Mouse (Mus musculus) kidney, postnatal 14 days (tissue): ENCODE measurements around the gene Olfr1359.
"Not testable (repeated sequence)": the region's sequence is repeated elsewhere in the genome, so short reads cannot be mapped to it uniquely, and the experiment has no call there.

Experiments
- DNase-seq: peaks from one replicate; pipeline ENCODE4 v3.0.0; 2022; ENCODE audit warnings: mixed read lengths

The Olfr1359 gene

GRCm38 (mm10) chr13:21697811-21698210, at the start of gene Olfr1359:
Gene Olfr1359, plus strand, starts transcription at chr13:21698111.
- DNase-seq, result no peak

- no peak for DNase-seq
Measured at GRCm38 (mm10) chr13:21663286-21663685, 34.6 kb upstream of the Olfr1359 start, which contains the start of gene Olfr1361. Gene Olfr1361, minus strand, starts transcription at chr13:21663386.

DNA sequence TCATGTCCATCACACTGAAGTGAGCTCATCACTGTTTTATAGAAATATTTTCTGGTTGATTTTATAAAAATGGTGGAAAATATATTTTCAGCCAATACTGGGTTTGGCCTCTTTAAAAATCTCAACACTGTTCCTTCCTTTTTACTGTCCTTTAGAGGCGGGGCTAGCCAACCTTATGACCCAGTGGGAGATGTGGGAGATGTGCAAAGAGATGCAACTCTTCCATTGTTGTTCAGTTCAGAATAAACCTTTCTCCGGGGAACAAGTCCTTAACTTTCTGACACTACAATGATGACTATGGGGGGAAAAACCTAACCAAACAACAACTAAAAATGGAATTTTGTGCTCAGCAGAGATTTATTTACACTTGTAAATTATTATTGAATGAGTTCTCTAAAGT, 20.6 kb upstream of the Olfr1359 start, which contains the start of gene Olfr1360:
Gene Olfr1360, minus strand, starts transcription at position 101 of the 400 bp plus-strand sequence.
- DNase-seq, result no peak

GRCm38 (mm10) chr13:21706669-21707068, 8.8 kb downstream of the Olfr1359 start:
- DNase-seq, result no peak

DNA sequence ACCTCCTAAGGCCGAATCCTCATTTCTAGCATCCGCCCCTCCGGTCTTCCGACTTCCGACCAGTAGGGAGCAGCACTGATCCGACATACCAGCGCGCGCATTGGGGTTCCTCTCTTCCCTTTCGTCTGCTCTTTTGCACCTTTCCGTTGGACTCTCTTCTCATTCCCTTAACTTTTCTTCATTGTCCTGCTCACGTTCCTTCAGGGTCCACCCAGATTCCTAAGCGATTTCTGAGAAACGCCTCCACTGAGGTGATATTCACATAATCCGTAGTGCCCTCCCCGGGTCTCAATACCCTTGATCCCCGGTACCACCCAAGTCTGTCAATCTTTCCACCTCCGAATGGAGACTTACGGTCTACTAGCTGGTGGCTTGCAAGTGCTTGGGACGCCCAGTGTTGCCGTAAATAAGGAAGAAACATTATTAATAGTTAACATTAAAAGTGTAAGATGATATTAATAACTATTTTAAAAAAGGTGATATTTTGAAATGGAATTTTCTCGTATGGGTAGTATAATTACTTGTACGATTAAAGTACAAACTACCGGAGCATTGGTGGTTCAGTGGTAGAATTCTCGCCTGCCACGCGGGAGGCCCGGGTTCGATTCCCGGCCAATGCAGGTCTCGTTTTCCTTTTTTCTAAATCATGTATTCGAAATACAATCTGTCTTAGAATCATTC, 12.3 kb downstream of the Olfr1359 start:
- peak; percentile 89 for DNase-seq

- peak; percentile 79 for DNase-seq
Measured at GRCm38 (mm10) chr13:21710821-21711525, 13.1 kb downstream of the Olfr1359 start.

DNA sequence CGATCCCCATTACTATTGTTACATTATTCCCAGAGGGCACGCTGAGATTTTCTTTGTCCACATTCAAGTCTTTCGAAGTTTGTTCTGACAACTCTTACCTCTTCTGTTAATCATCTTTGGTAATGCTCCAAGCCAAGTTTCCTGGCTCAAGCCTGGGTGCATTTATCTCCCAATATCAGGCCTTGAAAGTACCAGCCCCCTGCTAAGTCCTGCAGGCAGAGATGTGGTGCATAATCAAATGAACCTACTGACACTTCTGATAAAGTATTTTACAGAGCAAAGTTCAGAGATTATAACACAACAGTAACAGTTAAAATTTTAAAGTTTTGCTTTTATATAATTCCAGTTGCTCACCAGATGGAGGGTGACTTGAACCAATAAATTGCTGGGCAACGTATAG, 13.8 kb downstream of the Olfr1359 start:
- no peak for DNase-seq

DNA sequence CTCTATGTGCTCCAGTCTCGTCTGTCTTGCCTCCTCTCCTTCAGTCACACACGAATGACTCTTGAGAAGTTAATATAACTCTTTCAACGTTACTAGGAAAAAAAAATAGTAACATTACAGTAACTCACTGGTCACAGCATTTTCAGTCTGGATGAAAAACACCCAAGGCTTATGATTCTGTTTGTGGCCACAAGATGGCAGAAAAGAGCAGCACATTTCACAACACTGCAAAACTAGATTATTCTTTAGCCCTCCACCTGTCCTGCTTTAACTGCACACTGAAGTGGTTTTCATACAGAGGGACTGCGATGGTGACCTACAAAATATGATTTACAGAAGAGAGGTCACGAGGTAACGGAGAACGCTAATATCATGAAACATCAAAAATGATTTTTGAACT, 16.8 kb downstream of the Olfr1359 start:
- peak; percentile 74 for DNase-seq

- no peak for DNase-seq
Measured at GRCm38 (mm10) chr13:21715131-21715863, 17.4 kb downstream of the Olfr1359 start.

- DNase-seq, result peak; percentile 90
Measured at GRCm38 (mm10) chr13:21715864-21716539, 18.1 kb downstream of the Olfr1359 start, which contains the start of the genes Hist1h2bl and Hist1h2ai. Gene Hist1h2bl, minus strand, starts transcription at chr13:21716143. Gene Hist1h2ai, plus strand, starts transcription at chr13:21716422.

GRCm38 (mm10) chr13:21716540-21717391, 18.9 kb downstream of the Olfr1359 start:
- DNase-seq, result not testable (repeated sequence)

GRCm38 (mm10) chr13:21717397-21718357, 19.8 kb downstream of the Olfr1359 start, which contains the start of gene Hist1h3h:
Gene Hist1h3h, plus strand, starts transcription at chr13:21717659.
- DNase-seq, result peak; percentile 88

DNA sequence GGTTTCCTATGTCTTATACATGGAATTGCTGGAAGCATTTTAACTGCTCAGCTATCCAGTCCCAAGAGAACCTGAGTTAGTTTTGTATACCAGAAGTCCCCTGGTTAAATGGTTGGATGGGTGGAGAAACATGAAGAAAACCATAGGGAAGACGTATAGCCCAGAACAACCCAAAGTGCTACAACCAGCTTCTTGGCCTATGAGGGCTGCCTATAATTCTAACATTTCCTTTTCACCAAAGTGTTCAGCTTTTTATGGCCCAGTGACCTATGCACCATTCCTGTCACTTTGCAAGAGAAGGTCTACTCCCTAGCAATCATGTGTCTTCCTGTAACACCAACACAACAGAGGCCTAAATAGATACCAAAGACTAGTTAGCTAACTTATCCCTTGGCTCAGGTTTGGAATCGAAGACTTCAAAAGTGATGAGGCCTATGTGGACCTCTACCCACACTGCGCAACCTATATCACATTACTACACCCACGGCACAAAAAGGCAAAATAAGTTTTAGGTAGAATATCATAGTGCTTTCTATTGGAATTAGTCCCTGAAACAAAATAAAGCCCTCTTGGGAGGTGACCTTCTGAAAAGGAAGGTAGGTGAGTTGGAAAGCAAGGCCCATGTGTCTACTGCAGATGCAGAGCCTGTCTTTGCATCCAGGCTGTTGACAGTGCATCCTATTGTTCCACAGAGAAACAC, 20.6 kb downstream of the Olfr1359 start:
- no peak for DNase-seq

DNA sequence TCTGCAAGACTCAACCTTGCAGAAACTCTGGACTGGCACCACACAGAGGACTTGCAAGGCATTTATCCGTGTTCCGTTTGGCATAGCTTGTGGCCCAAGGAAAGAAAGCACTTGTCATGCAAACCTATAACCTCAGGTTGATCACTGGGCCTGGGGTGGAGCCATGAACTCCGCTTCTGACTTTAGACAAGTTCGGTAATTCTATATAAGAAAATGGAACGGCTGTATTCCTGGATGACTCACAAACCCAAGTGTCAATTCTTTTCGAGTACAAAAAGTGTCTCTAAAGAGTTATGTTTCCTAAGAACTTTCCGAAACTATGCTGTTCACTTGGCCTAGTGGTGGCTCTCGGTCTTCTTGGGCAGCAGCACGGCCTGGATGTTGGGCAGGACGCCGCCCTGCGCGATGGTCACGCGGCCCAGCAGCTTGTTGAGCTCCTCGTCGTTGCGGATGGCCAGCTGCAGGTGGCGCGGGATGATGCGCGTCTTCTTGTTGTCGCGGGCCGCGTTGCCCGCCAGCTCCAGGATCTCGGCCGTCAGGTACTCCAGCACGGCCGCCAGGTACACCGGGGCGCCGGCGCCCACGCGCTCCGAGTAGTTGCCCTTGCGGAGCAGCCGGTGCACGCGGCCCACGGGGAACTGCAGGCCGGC, 23.3 kb downstream of the Olfr1359 start:
- DNase-seq, result not testable (repeated sequence)

GRCm38 (mm10) chr13:21721757-21722372, 24.0 kb downstream of the Olfr1359 start, which contains the start of gene Hist1h2bm:
Gene Hist1h2bm, plus strand, starts transcription at chr13:21722044.
- DNase-seq, result peak; percentile 75

GRCm38 (mm10) chr13:21722373-21722925, 24.5 kb downstream of the Olfr1359 start:
- no peak for DNase-seq

- DNase-seq, result no peak
Measured at GRCm38 (mm10) chr13:21722993-21723836, 25.3 kb downstream of the Olfr1359 start.
